Mouse (Mus musculus) cerebellum, postnatal 4 days (tissue): ENCODE results near the gene Zfp12.
"Not testable (repeated sequence)": the region's sequence is repeated elsewhere in the genome, so short reads cannot be mapped to it uniquely, and the experiment has no call there.

ENCODE experiments used
- DNase-seq, 2 experiments: peaks; one replicate each; pipeline ENCODE4 v3.0.0; 2022; ENCODE audit warnings: low spot score in 2 of 2, mixed read lengths in 1 of 2

Zfp12 gene

DNA sequence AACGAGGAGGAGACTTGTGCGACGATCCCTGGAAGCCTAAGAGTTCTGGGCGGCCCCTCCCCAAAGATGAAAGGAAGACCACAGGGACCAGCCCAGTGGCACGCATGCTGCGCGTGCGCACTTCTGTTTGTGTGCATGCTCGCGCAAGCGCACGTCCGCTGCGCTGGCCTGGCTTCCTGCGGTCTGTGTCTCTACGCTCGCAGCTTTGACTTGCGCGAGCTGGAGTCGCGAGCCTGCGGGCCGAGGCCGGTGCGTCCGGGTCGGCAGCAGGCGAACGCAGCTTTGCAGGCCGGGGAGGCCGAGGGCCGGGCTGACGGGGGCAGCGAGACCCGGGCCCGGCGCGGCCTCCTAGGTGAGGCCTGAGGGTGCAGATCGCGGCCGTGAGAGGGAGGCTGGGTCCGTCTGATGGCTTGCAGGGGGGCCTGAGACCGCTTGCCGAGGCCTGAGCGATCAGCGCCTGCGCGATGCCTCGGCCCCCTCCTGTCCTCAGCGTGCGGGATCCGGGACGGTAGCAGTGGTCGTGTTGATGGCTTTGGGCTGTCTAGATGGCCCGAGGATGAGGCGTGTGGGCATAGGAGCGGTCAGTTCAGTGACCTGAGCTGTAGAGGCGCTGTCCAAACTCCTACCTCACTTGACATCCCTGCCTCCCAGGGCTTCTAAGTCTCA is at the start of gene Zfp12:
Gene Zfp12 (plus strand): TSS at position 136 of the 666 bp plus-strand sequence.
- DNase-seq = peak; percentile 77 to 91

DNA sequence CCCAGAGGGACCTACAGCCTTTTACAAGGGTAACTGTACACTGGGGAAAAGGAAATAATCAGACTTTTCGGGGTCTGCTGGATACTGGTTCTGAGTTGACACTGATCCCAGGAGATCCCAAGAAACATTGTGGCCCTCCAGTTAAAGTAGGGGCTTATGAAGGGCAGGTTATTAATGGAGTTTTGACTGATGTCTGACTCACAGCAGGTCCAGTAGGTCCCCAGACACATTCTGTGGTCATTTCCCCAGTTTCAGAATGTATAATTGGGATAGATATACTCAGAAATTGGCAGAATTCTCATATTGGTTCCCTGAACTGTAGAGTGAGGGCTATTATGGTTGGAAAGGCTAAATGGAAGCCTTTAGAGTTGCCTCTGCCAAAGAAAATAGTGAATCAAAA is 46.9 kb upstream of the Zfp12 start:
- DNase-seq = not testable (repeated sequence)

DNA sequence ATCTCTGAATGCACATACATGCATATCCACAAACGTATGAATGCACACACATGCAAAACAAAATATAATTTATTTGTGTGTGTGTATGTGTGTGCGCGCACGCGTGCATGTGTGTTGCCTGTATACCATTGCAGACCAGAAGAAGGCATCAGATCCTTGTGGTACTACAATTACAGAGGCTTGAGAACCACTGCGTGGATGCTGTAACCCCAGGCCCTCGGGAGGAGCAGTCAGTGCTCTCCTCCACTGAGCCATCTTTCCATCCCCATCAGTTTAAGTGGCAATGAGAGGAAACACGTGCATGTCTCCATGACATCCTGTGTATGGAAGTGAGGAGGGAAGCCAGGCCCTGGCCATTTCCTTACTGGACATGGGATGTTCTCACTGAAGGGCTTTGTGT is 42.2 kb upstream of the Zfp12 start:
- no peak for DNase-seq

DNA sequence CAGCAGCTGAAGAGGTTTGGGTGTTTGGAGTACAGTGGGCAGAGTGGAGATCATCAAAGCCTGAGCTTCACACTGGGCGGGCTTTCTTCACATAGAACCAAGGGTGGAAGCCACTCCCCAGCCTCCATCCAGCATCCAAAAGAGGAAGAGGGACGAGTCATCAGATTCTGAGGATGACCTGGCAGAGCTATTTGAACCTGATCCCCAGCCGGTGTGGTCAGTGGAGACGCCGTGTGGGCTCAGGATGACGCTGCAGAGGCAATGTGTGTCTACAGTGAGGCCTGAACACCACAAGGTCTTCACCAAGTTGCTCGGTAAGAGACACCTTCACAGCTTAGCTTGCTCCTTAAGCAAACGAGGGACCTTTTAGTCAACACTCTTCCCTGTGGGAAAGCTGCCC is 40.2 kb upstream of the Zfp12 start:
- DNase-seq = not testable (repeated sequence)

DNA sequence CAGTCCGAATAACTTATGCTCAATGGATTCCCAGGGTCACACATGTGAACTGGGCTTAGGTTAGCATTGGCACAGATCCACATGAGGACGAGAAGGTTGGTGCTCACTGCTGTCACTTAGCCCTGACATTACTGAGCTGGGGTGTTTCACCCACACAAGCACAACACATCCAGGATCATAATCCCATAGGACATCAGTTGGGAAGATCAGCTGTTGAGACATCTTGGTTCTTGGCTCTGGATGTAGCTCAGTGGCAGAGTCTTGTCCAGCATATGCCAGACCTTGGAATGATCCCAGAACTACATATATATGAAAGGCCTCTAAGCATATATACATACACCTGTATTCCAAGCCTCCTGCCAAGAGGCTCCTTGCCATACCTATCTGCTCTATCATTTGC is 39.8 kb upstream of the Zfp12 start:
- DNase-seq = no peak

DNA sequence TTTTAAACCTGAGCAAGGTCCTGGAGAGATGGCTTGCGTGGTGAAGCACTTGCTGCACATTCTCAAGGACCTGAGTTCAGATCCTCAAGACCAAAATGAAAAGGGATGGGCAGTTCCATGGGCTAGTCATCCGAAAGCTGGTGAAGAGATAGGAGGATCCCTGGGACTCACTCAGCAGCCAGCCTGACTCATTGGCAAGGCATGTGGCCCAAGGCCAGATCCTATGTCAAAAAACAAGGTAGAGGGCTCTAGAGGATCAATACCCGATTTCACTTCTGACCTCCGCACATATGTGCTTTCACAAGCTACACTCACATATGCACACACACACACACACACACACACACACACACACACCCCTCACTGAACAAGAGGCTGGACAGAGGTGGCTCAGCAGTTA is 38.5 kb upstream of the Zfp12 start:
- DNase-seq = no peak

DNA sequence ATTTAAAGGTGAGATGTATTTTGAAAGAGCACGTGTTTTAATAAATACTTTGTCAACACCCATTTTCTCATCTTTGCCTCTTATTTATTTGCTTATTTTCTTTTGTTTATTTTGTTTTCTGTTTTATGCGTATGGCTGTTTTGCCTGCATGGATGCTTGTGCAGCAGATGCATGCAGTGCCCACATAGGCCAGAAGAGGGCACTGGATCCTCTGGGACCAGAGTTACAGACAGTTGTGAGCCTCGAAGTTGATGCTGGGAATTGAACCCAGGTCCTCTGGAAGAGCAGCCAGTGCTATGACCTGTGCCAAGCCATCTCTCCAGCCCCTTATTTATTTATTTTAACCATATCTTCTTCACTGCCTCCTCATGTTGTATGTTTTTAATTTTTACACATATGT is 29.9 kb upstream of the Zfp12 start:
- DNase-seq = no peak

DNA sequence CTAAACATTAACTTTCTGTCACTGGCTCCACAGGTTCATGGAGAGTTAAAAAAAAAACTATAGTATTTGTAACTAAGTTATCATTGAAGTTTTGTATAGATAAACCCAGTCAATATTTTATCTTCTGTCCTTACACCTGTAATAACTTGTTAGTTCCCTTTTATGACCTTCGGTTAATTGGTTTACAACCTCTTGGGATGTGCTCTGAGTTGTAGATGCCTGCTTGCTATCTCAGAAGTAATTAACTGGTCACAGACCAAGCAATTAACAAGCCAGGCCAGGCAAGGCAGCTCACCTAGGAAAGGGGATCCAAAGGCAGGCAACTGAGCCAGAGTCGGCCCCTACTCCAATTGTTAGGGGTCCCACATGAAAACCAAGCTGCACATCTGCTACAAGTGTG is 21.1 kb upstream of the Zfp12 start:
- no peak for DNase-seq

DNA sequence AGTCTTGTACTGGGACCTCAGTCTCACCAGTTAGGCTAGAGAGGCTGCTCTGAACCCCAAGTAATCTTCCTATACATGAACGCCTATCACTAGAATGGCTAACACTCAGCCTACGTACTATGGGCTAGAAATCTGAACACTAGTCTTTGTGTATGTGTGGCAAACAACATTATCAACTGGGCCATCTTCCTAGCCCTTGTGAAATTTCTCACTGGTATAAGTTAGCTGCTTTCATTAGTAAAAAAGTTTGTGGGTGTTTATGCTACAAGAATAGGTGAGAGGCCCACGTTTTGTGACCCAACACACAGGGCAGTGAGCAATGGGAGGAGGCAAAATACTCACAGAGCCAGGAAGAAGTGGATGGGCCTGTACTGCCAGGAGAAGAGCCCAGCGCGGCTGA is 14.0 kb upstream of the Zfp12 start:
- no peak for DNase-seq

DNA sequence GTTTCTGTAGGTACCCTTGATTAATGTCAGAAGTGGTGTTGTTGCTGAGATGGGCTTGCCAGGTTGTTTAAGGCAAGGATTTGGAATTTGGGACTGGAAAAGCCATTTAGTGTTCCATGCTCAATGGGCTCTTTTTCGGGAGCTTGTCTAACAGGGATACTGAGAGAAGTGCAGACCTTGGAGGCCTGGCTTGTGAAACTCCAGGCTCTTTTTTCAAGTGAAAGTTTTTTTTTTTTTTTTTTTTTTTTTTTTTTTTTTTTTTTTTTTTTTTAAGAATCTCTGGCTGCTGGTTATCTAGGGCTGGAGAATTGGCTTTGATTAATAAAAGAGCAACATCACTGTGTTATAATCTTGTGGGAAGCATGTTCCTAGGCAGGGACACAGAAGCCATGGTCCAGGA is 12.7 kb upstream of the Zfp12 start:
- no peak for DNase-seq

DNA sequence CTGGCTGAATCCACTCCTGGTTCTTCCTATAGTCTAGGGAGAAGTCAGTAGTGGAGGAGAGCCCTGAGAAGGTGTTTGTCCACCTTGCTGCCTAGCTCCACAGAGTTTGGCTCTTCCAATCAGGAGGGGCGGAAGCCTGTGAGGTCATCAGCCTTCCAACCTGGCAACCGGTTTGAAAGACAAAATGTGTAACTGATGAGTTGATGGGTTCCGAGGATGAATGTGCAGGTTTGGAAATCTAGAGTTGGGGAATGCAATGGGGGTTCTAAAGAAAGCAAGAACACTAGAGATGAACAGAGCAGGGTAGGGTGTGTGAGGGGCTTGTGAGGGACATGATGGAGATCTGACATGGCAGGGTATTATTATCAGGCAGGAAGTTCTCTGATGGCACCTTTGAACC is 8.2 kb upstream of the Zfp12 start, which contains the start of gene Spdye4a:
Gene Spdye4a (minus strand): TSS at position 101 of the 400 bp plus-strand sequence.
- DNase-seq = no peak

DNA sequence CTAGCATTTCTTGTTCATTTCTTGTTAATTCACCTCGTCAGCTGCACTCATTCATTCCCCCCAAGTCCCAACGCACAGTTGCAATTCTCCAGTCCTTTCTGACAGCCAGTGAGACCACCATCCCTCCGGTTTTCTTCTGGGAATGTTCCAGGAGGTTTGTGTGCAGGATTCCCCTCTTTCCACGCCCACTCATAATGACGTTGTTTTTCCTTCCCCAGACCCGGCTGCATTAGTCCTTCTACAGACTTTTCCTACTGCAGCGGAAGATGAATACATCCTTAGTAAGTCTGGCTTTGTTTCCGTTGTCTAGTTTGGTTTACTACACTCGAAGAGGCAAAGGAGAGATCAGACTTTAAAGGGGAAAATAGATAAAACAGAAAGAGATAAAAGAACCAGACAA is 1.1 kb downstream of the Zfp12 start:
- no peak for DNase-seq

DNA sequence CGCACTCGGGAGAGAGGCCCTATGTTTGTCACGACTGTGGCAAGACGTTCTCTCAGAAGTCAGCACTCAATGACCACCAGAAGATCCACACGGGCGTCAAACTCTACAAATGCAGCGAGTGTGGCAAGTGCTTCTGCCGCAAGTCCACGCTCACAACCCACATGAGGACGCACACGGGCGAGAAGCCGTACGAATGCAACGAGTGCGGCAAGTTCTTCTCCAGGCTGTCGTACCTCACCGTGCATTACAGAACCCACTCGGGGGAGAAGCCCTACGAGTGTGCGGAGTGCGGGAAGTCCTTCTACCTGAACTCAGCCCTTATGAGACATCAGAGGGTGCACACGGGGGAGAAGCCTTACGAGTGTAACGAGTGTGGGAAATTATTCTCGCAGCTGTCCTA is 10.0 kb downstream of the Zfp12 start:
- DNase-seq = no peak

DNA sequence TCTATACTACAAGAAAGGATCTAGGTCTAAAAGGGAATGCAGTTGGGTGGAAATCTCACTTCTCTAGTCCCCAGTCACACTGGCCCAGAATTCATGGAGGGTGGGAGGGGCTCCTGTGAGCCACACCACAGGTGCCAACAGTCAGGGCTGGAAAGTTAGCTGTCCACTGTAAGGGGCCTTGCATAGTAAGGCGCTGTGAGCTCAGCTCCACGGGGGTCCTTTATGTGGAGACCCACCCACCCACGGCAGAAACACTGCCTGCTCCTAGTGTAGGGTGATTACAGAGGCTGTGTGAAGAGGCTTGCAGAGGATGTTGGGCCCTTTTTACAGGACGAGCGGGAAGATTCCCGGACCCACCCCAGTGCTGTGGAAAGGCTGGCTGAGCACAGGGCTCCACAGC is 17.1 kb downstream of the Zfp12 start:
- no peak for DNase-seq

DNA sequence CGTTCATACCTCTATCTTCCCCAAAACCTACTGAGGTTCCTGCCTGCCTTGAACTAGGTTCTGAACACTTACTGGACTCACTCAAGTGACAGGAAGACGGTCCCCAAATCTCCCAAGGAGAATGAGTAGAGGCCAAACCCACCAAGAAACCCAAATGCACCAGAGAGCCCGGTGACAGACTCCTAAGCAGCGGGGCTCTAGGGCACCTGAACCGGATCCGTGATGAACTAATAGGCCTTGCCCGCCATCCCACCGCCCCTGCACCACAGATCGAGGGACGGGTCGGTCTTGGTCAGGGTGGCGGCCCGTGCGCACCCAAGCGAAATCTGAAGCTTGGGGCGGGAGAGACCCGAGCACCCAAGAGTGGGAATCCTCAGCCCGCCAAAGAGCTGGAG is 17.8 kb downstream of the Zfp12 start:
- DNase-seq = no peak

DNA sequence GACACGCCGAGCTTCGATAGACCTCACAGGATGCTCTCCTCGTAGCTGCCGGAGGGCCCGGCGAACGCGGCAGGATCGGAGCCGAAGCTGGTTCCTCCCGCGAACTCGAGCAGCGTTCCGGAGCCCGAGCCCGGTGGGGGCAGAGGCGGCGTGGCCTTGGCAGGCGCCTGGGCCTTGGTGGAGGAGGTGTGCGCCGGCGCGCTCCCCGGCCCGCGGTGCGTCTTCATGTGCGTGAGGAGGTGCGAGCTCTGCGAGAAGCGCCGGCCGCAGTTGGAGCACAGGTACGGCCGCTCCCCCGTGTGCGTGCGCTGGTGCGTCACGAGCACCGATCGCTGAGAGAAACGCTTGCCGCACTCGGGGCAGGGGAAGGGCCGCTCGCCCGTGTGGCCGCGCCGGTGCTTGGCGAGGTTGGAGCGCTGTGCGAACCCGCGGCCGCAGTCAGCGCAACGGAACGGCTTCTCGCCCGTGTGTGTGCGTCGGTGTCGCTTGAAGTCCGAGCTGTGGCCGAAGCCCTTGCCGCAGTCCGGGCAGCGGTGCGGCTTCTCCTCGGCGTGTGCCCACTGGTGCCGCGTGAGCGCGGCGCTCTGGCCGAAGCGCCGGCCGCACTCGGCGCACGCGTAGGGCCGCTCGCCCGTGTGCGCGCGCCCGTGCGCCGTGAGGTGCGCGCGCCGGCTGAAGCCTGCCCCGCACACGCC is 18.4 kb downstream of the Zfp12 start:
- DNase-seq = peak in 1 of 2 experiments; percentile 30

DNA sequence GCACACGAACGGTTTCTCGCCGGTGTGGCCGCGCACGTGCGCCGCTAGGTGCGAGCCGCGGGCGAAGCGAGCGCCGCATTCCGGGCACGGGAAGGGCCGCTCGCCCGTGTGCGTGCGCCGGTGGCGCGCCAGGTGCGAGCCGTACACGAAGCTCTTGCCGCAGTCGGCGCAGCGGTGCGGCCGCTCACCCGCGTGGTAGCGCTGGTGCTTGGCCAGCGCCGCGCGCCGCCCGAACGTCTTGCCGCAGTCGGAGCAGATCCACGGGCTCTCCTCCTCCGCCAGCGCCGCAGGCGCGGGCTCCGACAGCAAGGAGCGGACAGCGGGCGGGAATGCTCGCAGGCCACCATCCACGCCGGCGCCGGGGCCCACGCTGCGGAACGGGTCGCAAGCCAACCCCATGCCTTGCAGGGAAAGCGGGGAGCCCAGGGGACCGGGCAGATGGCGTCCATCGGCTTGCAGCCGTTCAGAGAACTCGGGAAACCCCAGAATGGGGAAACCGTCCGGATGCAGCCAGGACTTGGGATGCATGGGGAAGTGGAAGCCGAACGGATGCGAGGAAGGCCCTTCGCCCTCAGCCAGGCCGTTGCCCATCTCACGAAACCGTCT is 19.0 kb downstream of the Zfp12 start:
- peak in 1 of 2 experiments; percentile 48 for DNase-seq

DNA sequence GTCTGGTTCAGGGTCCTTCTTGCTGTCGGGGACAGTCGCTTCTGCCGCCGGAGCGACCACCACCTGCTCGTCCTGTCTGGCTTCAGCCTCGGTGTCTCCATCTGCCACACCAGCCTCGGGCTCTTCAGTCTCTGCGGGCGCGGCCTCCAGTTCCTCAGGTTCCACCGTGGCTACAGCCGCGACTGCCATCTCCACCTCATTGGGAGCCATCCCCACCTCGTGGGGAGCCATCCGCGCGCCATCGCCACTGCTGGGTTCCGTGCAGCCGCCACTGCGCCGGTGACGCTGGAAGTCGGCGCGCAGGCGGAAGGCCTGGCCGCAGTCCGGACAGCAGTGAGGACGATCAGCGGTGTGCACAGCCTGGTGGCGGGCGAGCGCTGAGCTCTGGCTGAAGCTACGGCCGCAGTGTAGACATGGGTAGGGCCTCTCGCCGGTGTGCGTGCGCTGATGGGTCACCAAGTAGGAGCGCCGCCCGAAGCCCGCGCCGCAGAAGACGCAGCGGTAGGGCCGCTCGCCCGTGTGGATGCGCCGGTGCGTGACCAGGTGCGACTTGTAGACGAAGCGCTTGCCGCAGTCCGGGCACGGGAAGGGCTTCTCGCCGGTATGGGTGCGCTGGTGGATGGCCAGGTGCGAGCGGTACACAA is 19.6 kb downstream of the Zfp12 start:
- peak in 1 of 2 experiments; percentile 39 for DNase-seq

DNA sequence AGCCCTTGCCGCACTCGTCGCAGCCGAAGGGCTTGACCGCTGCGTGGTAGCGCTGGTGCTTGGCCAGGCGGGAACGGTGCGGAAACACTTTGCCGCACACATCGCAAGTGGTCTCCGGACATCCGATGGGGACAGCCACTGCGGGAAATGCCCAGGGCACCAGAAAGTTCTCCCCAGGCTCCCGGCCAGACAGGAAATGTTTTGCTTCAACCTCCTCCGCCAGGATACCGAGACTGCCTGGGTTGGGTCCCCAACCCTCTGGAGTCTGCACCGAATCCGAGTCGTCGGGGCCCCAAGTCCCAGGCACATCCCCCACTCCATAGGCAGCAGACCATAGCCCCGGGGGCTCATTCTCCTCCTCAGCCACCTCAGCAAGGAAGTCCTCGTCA is 20.2 kb downstream of the Zfp12 start:
- DNase-seq = no peak

DNA sequence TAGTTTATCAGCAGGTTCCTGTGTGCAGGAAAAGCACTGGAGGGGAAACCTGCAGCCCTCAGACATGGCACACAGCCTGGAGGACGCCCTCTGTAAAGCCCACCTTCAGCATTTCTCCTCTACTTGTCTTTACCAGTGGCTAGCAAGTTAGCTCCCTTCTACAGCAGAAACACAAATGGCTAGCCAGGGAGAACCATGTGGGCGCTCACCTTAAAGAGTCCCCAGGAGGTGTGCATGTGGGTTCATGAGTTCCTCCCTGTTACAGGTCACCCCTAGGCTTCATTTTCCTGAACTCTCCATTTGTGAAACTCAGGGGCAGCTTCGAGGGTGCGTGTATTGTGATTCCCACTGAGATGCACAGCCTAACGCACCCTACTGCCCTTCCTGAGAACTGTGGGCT is 20.8 kb downstream of the Zfp12 start:
- DNase-seq = no peak

DNA sequence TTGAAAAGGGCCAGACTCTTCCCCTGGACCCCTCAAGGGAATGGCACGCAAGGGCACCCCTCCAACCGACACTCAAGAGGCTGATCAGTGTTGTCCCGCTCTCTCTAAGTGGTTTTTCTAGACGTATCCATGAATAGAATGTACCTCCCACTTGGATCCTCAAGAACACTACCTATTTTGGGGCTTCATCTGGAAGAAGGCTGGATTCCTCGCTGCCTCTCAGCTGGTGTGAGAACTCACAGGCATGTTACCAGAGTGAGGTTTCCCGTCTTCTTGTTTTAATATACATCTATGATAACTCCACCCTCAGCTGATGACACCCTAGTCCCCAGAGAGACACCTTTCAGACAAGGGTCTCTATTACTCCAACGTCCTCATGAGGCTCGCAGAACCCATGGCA is 26.7 kb downstream of the Zfp12 start:
- no peak for DNase-seq

DNA sequence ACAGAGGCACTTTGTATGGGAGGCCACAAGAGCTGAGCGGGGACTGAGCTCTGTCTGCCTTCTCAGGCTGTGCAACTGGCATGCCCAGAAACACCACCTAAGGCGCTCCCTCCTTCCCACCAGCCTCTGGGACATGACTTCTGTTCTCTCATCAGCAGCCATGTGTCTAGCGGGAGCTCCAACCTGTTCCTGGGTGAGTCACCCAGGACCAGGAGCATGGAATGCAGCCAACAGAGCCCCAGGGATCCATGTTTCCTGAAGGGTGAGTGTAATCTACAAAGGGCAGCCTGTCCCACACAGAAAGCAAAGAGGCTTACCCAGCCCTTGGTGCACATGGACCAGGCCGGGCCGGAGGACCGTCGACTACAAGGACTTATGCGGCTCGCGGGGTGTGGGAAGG is 29.7 kb downstream of the Zfp12 start:
- no peak for DNase-seq

DNA sequence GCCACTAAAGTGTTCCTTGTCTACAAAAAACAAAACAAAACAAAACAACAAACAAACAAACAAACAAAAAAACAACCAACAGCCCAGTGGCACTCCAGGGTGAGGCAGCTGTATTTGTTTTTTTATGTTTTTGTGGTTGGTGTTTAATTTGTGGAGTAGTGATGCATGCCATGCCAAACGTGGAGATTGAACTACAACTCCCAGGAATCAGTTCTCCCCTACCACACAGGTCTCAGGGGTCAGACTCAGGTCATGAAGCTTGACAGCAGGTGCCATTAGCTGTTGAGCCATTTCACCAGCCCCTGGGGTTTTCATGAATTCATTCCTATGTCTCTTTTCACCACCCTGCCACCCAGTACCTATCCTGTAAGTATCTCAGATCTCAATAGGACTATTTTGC is 30.4 kb downstream of the Zfp12 start:
- DNase-seq = no peak
